Mouse (Mus musculus): ENCODE results near the gene Hist1h2ah. TPM values are rescaled to one million over a fixed set of nuclear protein-coding genes. Genes with fewer than 3 reads are reported as not detected.

The Hist1h2ah gene
- polyA plus RNA-seq (2014; fragmentation: Illumina TruSeq; extraction: RNeasy Lipid Tissue Mini Kit (QIAGEN cat#74804); ENCODE audit: low read depth, low replicate concordance) = not detected

DNA sequence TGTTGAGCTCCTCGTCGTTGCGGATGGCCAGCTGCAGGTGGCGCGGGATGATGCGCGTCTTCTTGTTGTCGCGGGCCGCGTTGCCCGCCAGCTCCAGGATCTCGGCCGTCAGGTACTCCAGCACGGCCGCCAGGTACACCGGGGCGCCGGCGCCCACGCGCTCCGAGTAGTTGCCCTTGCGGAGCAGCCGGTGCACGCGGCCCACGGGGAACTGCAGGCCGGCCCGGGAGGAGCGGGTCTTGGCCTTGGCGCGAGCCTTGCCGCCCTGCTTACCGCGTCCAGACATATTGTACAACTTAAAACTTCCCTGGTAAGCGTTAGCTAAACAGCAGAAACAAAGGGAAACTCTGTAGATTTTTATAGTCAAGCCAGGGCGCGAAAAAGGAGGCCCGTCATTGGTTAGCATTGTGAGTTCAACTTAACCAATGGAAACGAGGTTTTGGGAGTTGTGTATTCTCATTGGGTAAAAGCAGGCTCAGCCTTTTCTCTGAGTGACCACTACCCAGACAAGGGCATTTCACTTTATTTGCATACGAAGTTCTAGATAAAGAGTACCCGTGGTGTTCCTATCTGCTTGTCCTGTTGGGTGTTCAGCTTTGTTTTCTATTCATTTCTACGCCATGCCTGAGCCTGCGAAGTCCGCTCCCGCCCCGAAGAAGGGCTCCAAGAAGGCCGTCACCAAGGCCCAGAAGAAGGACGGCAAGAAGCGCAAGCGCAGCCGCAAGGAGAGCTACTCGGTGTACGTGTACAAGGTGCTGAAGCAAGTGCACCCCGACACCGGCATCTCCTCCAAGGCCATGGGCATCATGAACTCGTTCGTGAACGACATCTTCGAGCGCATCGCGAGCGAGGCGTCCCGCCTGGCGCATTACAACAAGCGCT lies at the start of gene Hist1h2ah, which contains the start of gene Hist1h2bk:
Hist1h2ah (minus strand) TSS at position 302 of the 882 bp plus-strand sequence.
Hist1h2bk (plus strand) TSS at position 604 of the 882 bp plus-strand sequence.

GRCm38 (mm10) chr13:22084140-22084539 lies 48.8 kb upstream of the Hist1h2ah start, which contains the start of gene Vmn1r188:
Gene Vmn1r188 (plus strand): TSS chr13:22084440.

GRCm38 (mm10) chr13:22042568-22043502 lies 7.5 kb upstream of the Hist1h2ah start, which contains the start of the genes Hist1h2ag and Hist1h2bj:
Gene Hist1h2ag (minus strand): TSS chr13:22042944.
Gene Hist1h2bj (plus strand): TSS chr13:22043214.

DNA sequence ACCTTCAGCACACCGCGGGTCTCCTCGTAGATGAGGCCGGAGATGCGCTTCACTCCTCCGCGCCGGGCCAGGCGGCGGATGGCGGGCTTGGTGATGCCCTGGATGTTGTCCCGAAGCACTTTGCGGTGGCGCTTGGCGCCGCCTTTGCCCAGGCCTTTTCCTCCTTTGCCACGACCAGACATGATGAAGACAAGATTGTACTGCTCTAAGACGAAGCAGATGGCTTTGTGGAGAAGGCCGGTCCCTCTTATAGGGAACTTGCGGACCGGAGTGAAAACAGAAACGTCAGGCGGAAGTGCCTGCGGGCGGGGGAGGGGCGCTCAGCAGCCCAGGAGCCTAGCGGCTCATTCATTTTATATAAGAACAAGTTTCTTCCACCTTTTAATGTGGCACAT lies 5.8 kb upstream of the Hist1h2ah start, which contains the start of gene Hist1h4i:
Hist1h4i (minus strand) TSS at position 221 of the 395 bp plus-strand sequence.

GRCm38 (mm10) chr13:22009642-22010041 lies 25.7 kb downstream of the Hist1h2ah start, which contains the start of gene Prss16:
Gene Prss16 (minus strand): TSS chr13:22009742.

Other genes with a start within 250 kb of the Hist1h2ah start
- not detected for gene Hist1h2an, start 248.3 kb downstream of the Hist1h2ah start, polyA plus RNA-seq (2014; fragmentation: Illumina TruSeq; extraction: RNeasy Lipid Tissue Mini Kit (QIAGEN cat#74804); ENCODE audit: low read depth, low replicate concordance)
- not detected for gene Hist1h2bp, start 248.1 kb downstream of the Hist1h2ah start, polyA plus RNA-seq (2014; fragmentation: Illumina TruSeq; extraction: RNeasy Lipid Tissue Mini Kit (QIAGEN cat#74804); ENCODE audit: low read depth, low replicate concordance)
- not detected for gene Hist1h2bq, start 225.4 kb downstream of the Hist1h2ah start, polyA plus RNA-seq (2014; fragmentation: Illumina TruSeq; extraction: RNeasy Lipid Tissue Mini Kit (QIAGEN cat#74804); ENCODE audit: low read depth, low replicate concordance)
- gene Hist1h2ao, start 225.1 kb downstream of the Hist1h2ah start, polyA plus RNA-seq (2014; fragmentation: Illumina TruSeq; extraction: RNeasy Lipid Tissue Mini Kit (QIAGEN cat#74804); ENCODE audit: low read depth, low replicate concordance) = not detected
- gene Hist1h4m, start 223.8 kb downstream of the Hist1h2ah start, polyA plus RNA-seq (2014; fragmentation: Illumina TruSeq; extraction: RNeasy Lipid Tissue Mini Kit (QIAGEN cat#74804); ENCODE audit: low read depth, low replicate concordance) = not detected
- not detected for gene Hist1h4n, start 203.4 kb downstream of the Hist1h2ah start, polyA plus RNA-seq (2014; fragmentation: Illumina TruSeq; extraction: RNeasy Lipid Tissue Mini Kit (QIAGEN cat#74804); ENCODE audit: low read depth, low replicate concordance)
- gene Hist1h2ap, start 202.1 kb downstream of the Hist1h2ah start, polyA plus RNA-seq (2014; fragmentation: Illumina TruSeq; extraction: RNeasy Lipid Tissue Mini Kit (QIAGEN cat#74804); ENCODE audit: low read depth, low replicate concordance) = not detected
- not detected for gene Hist1h2br, start 201.8 kb downstream of the Hist1h2ah start, polyA plus RNA-seq (2014; fragmentation: Illumina TruSeq; extraction: RNeasy Lipid Tissue Mini Kit (QIAGEN cat#74804); ENCODE audit: low read depth, low replicate concordance)
- gene Zfp184, start 90.5 kb downstream of the Hist1h2ah start, polyA plus RNA-seq (2014; fragmentation: Illumina TruSeq; extraction: RNeasy Lipid Tissue Mini Kit (QIAGEN cat#74804); ENCODE audit: low read depth, low replicate concordance) = not detected
- not detected for gene Pom121l2, start 54.4 kb downstream of the Hist1h2ah start, polyA plus RNA-seq (2014; fragmentation: Illumina TruSeq; extraction: RNeasy Lipid Tissue Mini Kit (QIAGEN cat#74804); ENCODE audit: low read depth, low replicate concordance)
- gene Prss16, start 25.8 kb downstream of the Hist1h2ah start, polyA plus RNA-seq (2014; fragmentation: Illumina TruSeq; extraction: RNeasy Lipid Tissue Mini Kit (QIAGEN cat#74804); ENCODE audit: low read depth, low replicate concordance) = 0.42 TPM
- not detected for gene Hist1h2bk, start 302 bp upstream of the Hist1h2ah start, polyA plus RNA-seq (2014; fragmentation: Illumina TruSeq; extraction: RNeasy Lipid Tissue Mini Kit (QIAGEN cat#74804); ENCODE audit: low read depth, low replicate concordance)
- 1.7 TPM for gene Hist1h4i, start 5.8 kb upstream of the Hist1h2ah start, polyA plus RNA-seq (2014; fragmentation: Illumina TruSeq; extraction: RNeasy Lipid Tissue Mini Kit (QIAGEN cat#74804); ENCODE audit: low read depth, low replicate concordance)
- gene Hist1h2ag, start 7.4 kb upstream of the Hist1h2ah start, polyA plus RNA-seq (2014; fragmentation: Illumina TruSeq; extraction: RNeasy Lipid Tissue Mini Kit (QIAGEN cat#74804); ENCODE audit: low read depth, low replicate concordance) = not detected
- gene Hist1h2bj, start 7.6 kb upstream of the Hist1h2ah start, polyA plus RNA-seq (2014; fragmentation: Illumina TruSeq; extraction: RNeasy Lipid Tissue Mini Kit (QIAGEN cat#74804); ENCODE audit: low read depth, low replicate concordance) = not detected
- gene Vmn1r188, start 48.9 kb upstream of the Hist1h2ah start, polyA plus RNA-seq (2014; fragmentation: Illumina TruSeq; extraction: RNeasy Lipid Tissue Mini Kit (QIAGEN cat#74804); ENCODE audit: low read depth, low replicate concordance) = not detected
- gene Vmn1r189, start 70.3 kb upstream of the Hist1h2ah start, polyA plus RNA-seq (2014; fragmentation: Illumina TruSeq; extraction: RNeasy Lipid Tissue Mini Kit (QIAGEN cat#74804); ENCODE audit: low read depth, low replicate concordance) = not detected
- gene Vmn1r191, start 148.4 kb upstream of the Hist1h2ah start, polyA plus RNA-seq (2014; fragmentation: Illumina TruSeq; extraction: RNeasy Lipid Tissue Mini Kit (QIAGEN cat#74804); ENCODE audit: low read depth, low replicate concordance) = not detected
- not detected for gene Vmn1r192, start 155.6 kb upstream of the Hist1h2ah start, polyA plus RNA-seq (2014; fragmentation: Illumina TruSeq; extraction: RNeasy Lipid Tissue Mini Kit (QIAGEN cat#74804); ENCODE audit: low read depth, low replicate concordance)
- gene Vmn1r193, start 187.6 kb upstream of the Hist1h2ah start, polyA plus RNA-seq (2014; fragmentation: Illumina TruSeq; extraction: RNeasy Lipid Tissue Mini Kit (QIAGEN cat#74804); ENCODE audit: low read depth, low replicate concordance) = not detected
- not detected for gene Vmn1r194, start 208.6 kb upstream of the Hist1h2ah start, polyA plus RNA-seq (2014; fragmentation: Illumina TruSeq; extraction: RNeasy Lipid Tissue Mini Kit (QIAGEN cat#74804); ENCODE audit: low read depth, low replicate concordance)
- not detected for gene Vmn1r195, start 235.0 kb upstream of the Hist1h2ah start, polyA plus RNA-seq (2014; fragmentation: Illumina TruSeq; extraction: RNeasy Lipid Tissue Mini Kit (QIAGEN cat#74804); ENCODE audit: low read depth, low replicate concordance)